Comparison of ENCODE assay signal across 28 mouse cellular contexts in genomic region chr6:116411716-116412115, GRCm38 (mm10).
"Had no signal": no experiment of that assay in that cellular context is flagged by ENCODE, and none has a peak within 500 bp of the region (broad histone marks: within the 10 kb centered on the region; RNA-seq: fewer than 3 reads in every experiment).

No protein-coding gene starts in this region.

- H3K4me2 ChIP-seq: embryonic facial prominence, embryonic 12.5 days; embryonic facial prominence, embryonic 13.5 days; embryonic facial prominence, embryonic 15.5 days; forebrain, embryonic 12.5 days; forebrain, embryonic 13.5 days; forebrain, embryonic 15.5 days had no signal

- H3K9ac ChIP-seq: embryonic facial prominence, embryonic 12.5 days; embryonic facial prominence, embryonic 13.5 days; embryonic facial prominence, embryonic 15.5 days; forebrain, embryonic 12.5 days; forebrain, embryonic 13.5 days; forebrain, embryonic 15.5 days; forebrain, postnatal 0 days had no signal

- ATAC-seq: forebrain, embryonic 13.5 days; forebrain, embryonic 14.5 days; forebrain, embryonic 15.5 days; forebrain, embryonic 16.5 days; forebrain, postnatal 0 days had no signal

- H3K36me3 ChIP-seq: embryonic facial prominence, embryonic 15.5 days had no signal

- H3K27me3 ChIP-seq: embryonic facial prominence, embryonic 12.5 days; embryonic facial prominence, embryonic 13.5 days; embryonic facial prominence, embryonic 15.5 days; forebrain, embryonic 12.5 days; forebrain, embryonic 13.5 days; forebrain, embryonic 15.5 days had no signal

- H3K27ac ChIP-seq: embryonic facial prominence, embryonic 10.5 days; embryonic facial prominence, embryonic 12.5 days; embryonic facial prominence, embryonic 13.5 days; embryonic facial prominence, embryonic 15.5 days; forebrain, embryonic 10.5 days; forebrain, embryonic 12.5 days; forebrain, embryonic 13.5 days; forebrain, embryonic 15.5 days; gastrocnemius, adult 2 months; heart, adult 2 months had no signal

- H3K9me3 ChIP-seq: embryonic facial prominence, embryonic 10.5 days; embryonic facial prominence, embryonic 12.5 days; embryonic facial prominence, embryonic 13.5 days; embryonic facial prominence, embryonic 15.5 days; forebrain, embryonic 10.5 days; forebrain, embryonic 12.5 days; forebrain, embryonic 13.5 days; forebrain, embryonic 15.5 days had no signal

- H3K4me3 ChIP-seq: embryonic facial prominence, embryonic 10.5 days; embryonic facial prominence, embryonic 12.5 days; embryonic facial prominence, embryonic 13.5 days; embryonic facial prominence, embryonic 15.5 days; erythroblast, embryonic 14.5 days; forebrain, embryonic 10.5 days; forebrain, embryonic 12.5 days; forebrain, embryonic 13.5 days; forebrain, embryonic 15.5 days; gastrocnemius, adult 2 months; heart, adult 2 months had no signal

- H3K4me1 ChIP-seq: embryonic facial prominence, embryonic 12.5 days; embryonic facial prominence, embryonic 13.5 days; embryonic facial prominence, embryonic 15.5 days; forebrain, embryonic 10.5 days; forebrain, embryonic 12.5 days; forebrain, embryonic 13.5 days; forebrain, embryonic 15.5 days had no signal

- DNase-seq: cerebellum, adult 18-20 months; cerebellum, adult 2 months; cerebellum, adult 8-10 months; cerebellum, adult 9-10 months; cerebellum, adult 9-11 months; cerebellum, postnatal 10 days; cerebellum, postnatal 14 days; cerebellum, postnatal 25 days; cerebellum, postnatal 36 days; embryo, embryonic 11 days; forebrain, postnatal 0 days; gastrocnemius, adult 2 months; gastrocnemius, postnatal 10 days; gastrocnemius, postnatal 14 days; gastrocnemius, postnatal 36 days; heart, adult 18-20 months; heart, adult 2 months had no signal
